11 mouse cellular contexts compared by ENCODE assay signal in the genomic region with DNA sequence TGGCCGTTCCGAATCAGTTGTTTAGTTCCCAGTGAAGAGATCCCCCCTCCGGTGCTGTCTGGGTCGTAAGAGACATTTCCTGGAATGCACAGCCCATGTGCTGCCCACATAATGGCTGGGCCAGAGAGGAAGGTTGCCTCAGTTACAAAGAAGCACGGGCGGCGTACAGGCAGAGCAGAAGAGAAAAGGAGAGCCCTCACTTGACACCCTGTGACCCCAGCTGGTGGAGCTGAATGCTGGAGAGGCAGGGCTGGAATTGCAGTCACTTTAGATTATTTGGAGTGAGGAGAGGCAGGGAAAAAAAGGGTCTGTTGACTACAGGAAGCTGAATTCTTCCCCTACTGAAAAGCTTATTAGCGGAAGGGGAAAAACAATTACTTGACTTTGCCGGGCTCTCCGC.
DNase-seq lines count a peak whose midpoint lies in the region; ATAC-seq lines count a peak whose summit lies in the region.
"Had no signal": no experiment of that assay in that cellular context is flagged by ENCODE, and none has a peak within 500 bp of the region (broad histone marks: within the 10 kb centered on the region; RNA-seq: fewer than 3 reads in every experiment).

No protein-coding gene starts in this region.

- no peak overlapping the region for H3K4me3 ChIP-seq in heart, embryonic 16.5 days (ENCODE audit: low read length)
- no peak overlapping the region for H3K4me3 ChIP-seq in intestine, embryonic 15.5 days (replicated peaks)
- H3K4me3 ChIP-seq in stomach, embryonic 16.5 days (replicated peaks; ENCODE audit: low read length) = no peak overlapping the region

- no peak for ATAC-seq in heart, embryonic 16.5 days (replicated peaks; ENCODE audit: extremely low read depth, insufficient read depth, low FRiP score)
- no peak for ATAC-seq in intestine, embryonic 15.5 days
- ATAC-seq in stomach, embryonic 16.5 days (ENCODE audit: insufficient read depth, low FRiP score) = no peak

- H3K27ac ChIP-seq in heart, embryonic 16.5 days (ENCODE audit: low read length) = peak overlapping the region; percentile 44
- peak overlapping the region; percentile 44; the same call in 1 of the 2 replicates for H3K27ac ChIP-seq in intestine, embryonic 15.5 days
- H3K27ac ChIP-seq in stomach, embryonic 16.5 days (ENCODE audit: low read length) = peak overlapping the region; percentile 43; the same call in 1 of the 2 replicates

- H3K4me2 ChIP-seq in heart, embryonic 16.5 days (ENCODE audit: low read depth, low read length) = peak overlapping the region; percentile 21
- H3K4me2 ChIP-seq in intestine, embryonic 15.5 days (replicated peaks) = 0 out of 2 replicates have a peak overlapping the region, but pooled peaks have one; percentile 1
- no peak overlapping the region for H3K4me2 ChIP-seq in stomach, embryonic 16.5 days (ENCODE audit: low read depth, low read length)

- DNase-seq in heart, adult 9 months (ENCODE audit: low spot score in 2 of 2) = no peak
- DNase-seq in retina, embryonic 14.5 days (ENCODE audit: low spot score) = peak; percentile 68
- no peak for DNase-seq in retina, postnatal 1 day
- no peak for DNase-seq in spleen, adult 12 weeks (ENCODE audit: low spot score)
- no peak for DNase-seq in thymus, postnatal 10 days (ENCODE audit: low spot score in 2 of 2)
- DNase-seq: adrenal gland, adult 2 months; thymus, postnatal 25 days had no signal

- WGBS in heart, embryonic 16.5 days = 32% methylated on average over 10 of the region's 10 CpGs
- WGBS in intestine, embryonic 15.5 days = 43% methylated on average over 10 of the region's 10 CpGs
- WGBS in stomach, embryonic 16.5 days = 40% methylated on average over 10 of the region's 10 CpGs

- H3K9ac ChIP-seq in heart, embryonic 16.5 days (ENCODE audit: low read length) = 0 out of 2 replicates have a peak overlapping the region, but pooled peaks have one; percentile 19
- H3K9ac ChIP-seq in intestine, embryonic 15.5 days = no peak overlapping the region
- H3K9ac ChIP-seq in stomach, embryonic 16.5 days (ENCODE audit: low read length) = peak overlapping the region; percentile 6; the same call in 1 of the 2 replicates

- H3K4me1 ChIP-seq in heart, embryonic 16.5 days (ENCODE audit: control insufficient read depth, insufficient read depth, low read length) = peaks cover 39% of the 10 kb centered on the region
- H3K4me1 ChIP-seq in intestine, embryonic 15.5 days (replicated peaks) = peaks cover 61% of the 10 kb centered on the region
- H3K4me1 ChIP-seq in stomach, embryonic 16.5 days (ENCODE audit: control insufficient read depth, insufficient read depth, low read length) = peaks cover 74% of the 10 kb centered on the region

- no peaks in the 10 kb centered on the region for H3K36me3 ChIP-seq in heart, embryonic 16.5 days (ENCODE audit: control insufficient read depth, insufficient read depth)
- H3K36me3 ChIP-seq in intestine, embryonic 15.5 days = no peaks in the 10 kb centered on the region
- H3K36me3 ChIP-seq in stomach, embryonic 16.5 days (ENCODE audit: control insufficient read depth, insufficient read depth, low read length) = no peaks in the 10 kb centered on the region

- no peaks in the 10 kb centered on the region for H3K27me3 ChIP-seq in heart, embryonic 16.5 days (ENCODE audit: control insufficient read depth, insufficient read depth, low read length)
- no peaks in the 10 kb centered on the region for H3K27me3 ChIP-seq in intestine, embryonic 15.5 days (replicated peaks)
- H3K27me3 ChIP-seq in stomach, embryonic 16.5 days (ENCODE audit: control insufficient read depth, insufficient read depth, low read length) = no peaks in the 10 kb centered on the region
- H3K27me3 ChIP-seq: CH12.LX had no signal

- no peaks in the 10 kb centered on the region for H3K9me3 ChIP-seq in heart, embryonic 16.5 days (replicated peaks; ENCODE audit: control insufficient read depth, low read length)
- H3K9me3 ChIP-seq in intestine, embryonic 15.5 days = no peaks in the 10 kb centered on the region
- no peaks in the 10 kb centered on the region for H3K9me3 ChIP-seq in stomach, embryonic 16.5 days (replicated peaks; ENCODE audit: control insufficient read depth, low read length)
